Mouse (Mus musculus): ENCODE data around the gene Snx12. TPM values are rescaled to one million over a fixed set of nuclear protein-coding genes. Genes with fewer than 3 reads are reported as not detected.

Snx12 gene
- 10 to 100 TPM; 28.5 to 35.0 (median 33.6) TPM for total RNA-seq (2022)

GRCm38 (mm10) chrX:101221834-101222795 is at the start of gene Snx12:
Gene Snx12, minus strand, starts transcription at chrX:101222563.
- peak; percentile 71 to 83 for DNase-seq (ENCODE audit: low spot score in 2 of 2)

GRCm38 (mm10) chrX:101268755-101269124 is 46.4 kb upstream of the Snx12 start, which contains the start of gene Gm20489:
Gene Gm20489, minus strand, starts transcription at chrX:101269023.
- DNase-seq (ENCODE audit: low spot score in 2 of 2) = no peak

- DNase-seq (ENCODE audit: low spot score in 2 of 2) = no peak
Measured at GRCm38 (mm10) chrX:101268025-101268754, 45.8 kb upstream of the Snx12 start, which contains the start of gene Il2rg. Gene Il2rg, minus strand, starts transcription at chrX:101268255.

GRCm38 (mm10) chrX:101266631-101267030 is 44.3 kb upstream of the Snx12 start:
- no peak for DNase-seq (ENCODE audit: low spot score in 2 of 2)

- no peak for DNase-seq (ENCODE audit: low spot score in 2 of 2)
Measured at GRCm38 (mm10) chrX:101263892-101264291, 41.5 kb upstream of the Snx12 start, which contains the start of gene Gm614. Gene Gm614, minus strand, starts transcription at chrX:101263992.

GRCm38 (mm10) chrX:101260441-101261325 is 38.3 kb upstream of the Snx12 start:
- DNase-seq (ENCODE audit: low spot score in 2 of 2) = no peak

- no peak for DNase-seq (ENCODE audit: low spot score in 2 of 2)
Measured at GRCm38 (mm10) chrX:101256603-101257002, 34.2 kb upstream of the Snx12 start.

- DNase-seq (ENCODE audit: low spot score in 2 of 2) = no peak
Measured at GRCm38 (mm10) chrX:101254740-101255139, 32.4 kb upstream of the Snx12 start.

- DNase-seq (ENCODE audit: low spot score in 2 of 2) = peak; percentile 77 to 84
Measured at GRCm38 (mm10) chrX:101253952-101254729, 31.8 kb upstream of the Snx12 start, which contains the start of gene Foxo4. Gene Foxo4, plus strand, starts transcription at chrX:101254528.

GRCm38 (mm10) chrX:101245011-101245410 is 22.6 kb upstream of the Snx12 start:
- DNase-seq (ENCODE audit: low spot score in 2 of 2) = no peak

GRCm38 (mm10) chrX:101222796-101223162 is 416 bp upstream of the Snx12 start:
- no peak for DNase-seq (ENCODE audit: low spot score in 2 of 2)

GRCm38 (mm10) chrX:101189285-101189684 is 33.1 kb downstream of the Snx12 start:
- DNase-seq (ENCODE audit: low spot score in 2 of 2) = no peak

GRCm38 (mm10) chrX:101187647-101188046 is 34.7 kb downstream of the Snx12 start:
- no peak for DNase-seq (ENCODE audit: low spot score in 2 of 2)

GRCm38 (mm10) chrX:101173388-101173787 is 49.0 kb downstream of the Snx12 start:
- DNase-seq (ENCODE audit: low spot score in 2 of 2) = no peak

GRCm38 (mm10) chrX:101168425-101168824 is 53.9 kb downstream of the Snx12 start:
- no peak for DNase-seq (ENCODE audit: low spot score in 2 of 2)

- DNase-seq (ENCODE audit: low spot score in 2 of 2) = no peak
Measured at GRCm38 (mm10) chrX:101163739-101164138, 58.6 kb downstream of the Snx12 start.

- no peak for DNase-seq (ENCODE audit: low spot score in 2 of 2)
Measured at GRCm38 (mm10) chrX:101163278-101163677, 59.1 kb downstream of the Snx12 start.

GRCm38 (mm10) chrX:101162532-101162931 is 59.8 kb downstream of the Snx12 start:
- DNase-seq (ENCODE audit: low spot score in 2 of 2) = no peak

GRCm38 (mm10) chrX:101157488-101157887 is 64.9 kb downstream of the Snx12 start:
- no peak for DNase-seq (ENCODE audit: low spot score in 2 of 2)

GRCm38 (mm10) chrX:101156369-101156768 is 66.0 kb downstream of the Snx12 start:
- no peak for DNase-seq (ENCODE audit: low spot score in 2 of 2)

Data from gastrocnemius, adult 8-10 months (tissue).